Mouse (Mus musculus): ENCODE data around the gene Hfe2.

DNA sequence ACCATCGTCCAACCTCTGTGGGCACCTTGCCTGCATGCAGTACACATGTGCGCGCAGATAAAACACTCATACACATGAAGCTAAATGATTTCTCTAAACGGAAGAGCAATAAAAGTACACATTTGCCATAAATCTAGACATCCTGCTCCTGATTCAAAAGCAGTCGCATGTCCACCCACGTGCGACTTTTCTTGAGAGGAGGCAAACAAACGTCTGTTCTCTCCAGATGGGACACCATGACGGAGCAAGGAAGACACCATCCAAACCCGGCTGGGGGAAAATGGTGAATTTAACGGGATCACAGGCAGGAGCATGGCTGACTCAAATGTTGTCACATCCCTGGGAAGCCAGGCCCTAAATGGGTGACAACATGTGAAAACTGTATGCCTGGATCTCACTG lies 18.4 kb downstream of the Hfe2 start:
- TF ChIP-seq CTCF (IDR thresholded peaks at IDR 0.05) (no peak), EP300 (IDR thresholded peaks at IDR 0.05) (no peak)

Measured in lung, postnatal 0 days (tissue).